Mouse (Mus musculus): ENCODE data around the gene Xrn2.
"Not testable (repeated sequence)": the region's sequence is repeated elsewhere in the genome, so short reads cannot be mapped to it uniquely, and the experiment has no call there.

The Xrn2 gene

DNA sequence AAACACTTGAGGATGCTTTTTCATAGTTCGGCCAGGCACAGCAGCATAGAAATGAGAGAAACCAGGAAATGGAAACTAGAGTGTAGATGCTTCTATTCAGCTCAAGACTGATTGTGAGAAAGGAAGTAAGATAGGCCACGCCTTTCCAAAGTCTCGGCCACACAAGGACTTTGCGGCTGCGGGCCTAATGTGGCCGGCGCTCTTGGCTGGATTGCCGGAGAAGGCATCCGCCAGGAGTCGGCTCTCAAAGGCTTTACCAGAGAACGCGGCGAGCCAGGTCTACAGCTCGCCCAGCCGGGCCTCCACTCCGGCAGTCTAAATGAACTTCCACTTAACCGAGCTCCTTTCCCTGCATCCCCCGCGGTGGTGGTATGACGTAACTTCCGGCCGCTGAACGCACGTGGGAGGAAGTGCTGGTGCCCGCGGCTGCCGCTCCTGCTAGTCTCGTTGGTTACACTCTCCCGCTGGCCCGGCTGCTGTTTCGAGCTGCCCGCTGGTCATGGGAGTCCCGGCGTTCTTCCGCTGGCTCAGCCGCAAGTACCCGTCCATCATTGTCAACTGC lies at the start of gene Xrn2:
Gene Xrn2 (plus strand): TSS at position 374 of the 562 bp plus-strand sequence.
- DNase-seq (ENCODE audit: low spot score in 2 of 2): peak; percentile 98

DNA sequence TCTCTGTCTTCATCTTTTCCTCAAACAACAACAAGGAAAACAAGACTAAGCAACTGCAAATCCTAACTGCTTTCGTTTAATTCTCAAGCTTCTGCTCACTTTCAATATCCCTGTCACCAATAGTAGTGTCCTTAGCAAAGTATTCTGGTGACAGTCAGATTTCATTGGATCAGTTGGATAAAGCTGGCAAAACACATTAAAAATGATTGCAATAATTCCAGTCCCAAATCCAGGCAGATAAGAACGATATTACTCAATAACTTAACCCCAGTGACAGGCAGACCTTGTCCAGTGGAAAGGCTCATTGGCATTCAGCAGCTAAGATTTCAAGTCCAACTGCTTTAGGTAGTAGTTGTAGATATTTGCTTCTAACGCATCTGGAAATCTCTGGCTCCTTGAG lies 37.8 kb upstream of the Xrn2 start:
- DNase-seq (ENCODE audit: low spot score in 2 of 2): no peak

DNA sequence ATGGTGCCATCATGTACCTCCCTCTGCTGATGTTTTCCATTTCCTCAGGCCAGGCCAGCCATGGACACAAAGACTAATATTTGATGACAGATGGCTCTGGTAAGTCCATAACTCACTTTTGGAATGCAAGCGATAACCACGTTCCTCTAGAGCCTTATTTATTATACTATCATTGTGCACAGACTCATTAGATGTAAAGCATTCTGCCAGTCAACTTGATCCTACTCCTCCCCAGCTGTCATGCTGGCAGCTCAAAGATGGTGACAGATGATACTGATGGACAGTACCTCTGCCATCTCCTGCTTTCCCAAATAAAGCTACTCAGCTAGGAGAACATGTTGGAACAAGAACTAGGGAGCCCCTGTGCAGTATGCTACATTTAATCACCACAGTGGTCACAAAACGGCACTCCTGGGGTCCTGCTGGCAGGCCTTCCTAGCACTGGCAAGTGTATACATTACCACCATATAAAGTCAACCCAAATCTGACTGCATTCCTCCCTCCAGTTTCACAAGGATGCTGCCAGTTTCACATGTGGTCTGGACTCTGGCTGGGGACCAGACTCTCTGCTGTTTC lies 37.3 kb upstream of the Xrn2 start:
- no peak for DNase-seq (ENCODE audit: low spot score in 2 of 2)

DNA sequence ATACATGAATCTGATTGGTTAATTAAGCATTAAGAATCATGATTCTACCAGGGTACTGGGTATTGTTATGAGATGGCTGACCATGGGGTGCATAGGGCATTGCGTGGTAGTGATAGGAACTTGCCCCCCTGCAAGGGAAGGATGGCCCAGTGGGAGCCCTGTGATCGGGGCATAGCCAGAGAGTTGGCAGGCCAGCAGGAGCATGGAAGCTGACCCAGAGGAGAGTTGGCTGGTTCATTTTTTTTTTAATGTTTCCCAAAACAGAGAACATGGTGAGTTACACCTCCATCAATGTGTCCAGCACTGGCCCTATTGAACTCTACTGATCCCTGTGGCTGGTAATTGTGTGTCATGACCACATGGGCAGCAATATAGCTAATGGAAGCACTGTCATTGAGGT lies 30.0 kb upstream of the Xrn2 start:
- DNase-seq (ENCODE audit: low spot score in 2 of 2): no peak

DNA sequence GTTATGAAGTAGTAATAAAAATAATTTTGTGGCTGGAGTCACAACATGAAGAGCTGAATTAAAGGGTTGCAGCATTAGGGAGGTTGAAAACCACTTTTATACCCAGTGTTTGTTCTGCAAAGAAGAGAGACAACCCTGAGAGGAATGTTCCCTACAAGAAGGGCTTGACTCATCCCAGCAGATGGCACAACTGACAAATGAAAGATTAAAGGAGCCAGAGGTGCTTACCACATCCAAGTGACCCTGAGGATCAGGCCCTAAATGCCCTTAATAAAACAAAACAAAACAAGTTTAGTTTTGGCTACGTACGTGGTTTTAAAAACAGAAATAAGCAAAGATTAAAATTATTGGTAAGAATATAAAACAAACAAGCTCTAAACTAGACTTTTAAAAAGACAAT lies 28.0 kb upstream of the Xrn2 start:
- no peak for DNase-seq (ENCODE audit: low spot score in 2 of 2)

DNA sequence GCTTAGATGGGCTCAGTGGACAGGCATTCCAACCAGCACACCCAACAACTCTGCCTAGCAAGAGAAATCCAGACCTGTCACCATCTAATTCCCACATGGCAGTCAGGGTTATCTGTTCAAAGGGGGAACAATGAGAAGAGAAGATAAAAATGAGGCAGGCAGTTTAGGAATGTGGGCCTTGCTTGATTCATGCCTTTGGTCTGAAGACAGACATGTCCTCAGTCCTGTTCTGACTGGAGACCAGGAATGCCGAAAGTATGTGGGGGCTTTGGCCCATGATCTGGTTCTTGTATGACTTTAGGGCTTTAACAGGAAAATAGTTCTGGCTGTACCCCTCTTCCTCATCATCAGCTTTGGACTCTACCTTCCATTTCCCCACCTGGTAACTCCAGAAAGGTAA lies 27.0 kb upstream of the Xrn2 start:
- no peak for DNase-seq (ENCODE audit: low spot score in 2 of 2)

DNA sequence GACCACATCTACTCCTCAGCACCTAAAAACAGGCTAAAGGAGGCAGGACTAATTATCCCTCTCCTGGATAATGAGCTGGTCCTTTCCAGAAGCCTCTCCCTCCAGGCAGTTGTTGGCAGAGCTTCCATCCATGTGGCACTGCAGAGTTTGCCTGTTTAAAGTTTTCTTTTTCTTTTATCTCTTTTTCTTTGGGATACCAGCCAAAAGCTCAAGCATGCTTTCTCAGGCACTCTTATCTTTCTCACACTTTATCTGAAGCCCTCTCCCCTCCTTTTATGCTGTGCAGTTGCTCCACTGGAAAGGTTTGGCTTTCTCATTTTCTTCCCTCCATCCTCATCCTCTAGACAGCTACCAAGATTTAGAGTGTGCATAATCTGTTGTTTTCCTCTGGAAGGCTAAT lies 26.4 kb upstream of the Xrn2 start:
- DNase-seq (ENCODE audit: low spot score in 2 of 2): no peak

DNA sequence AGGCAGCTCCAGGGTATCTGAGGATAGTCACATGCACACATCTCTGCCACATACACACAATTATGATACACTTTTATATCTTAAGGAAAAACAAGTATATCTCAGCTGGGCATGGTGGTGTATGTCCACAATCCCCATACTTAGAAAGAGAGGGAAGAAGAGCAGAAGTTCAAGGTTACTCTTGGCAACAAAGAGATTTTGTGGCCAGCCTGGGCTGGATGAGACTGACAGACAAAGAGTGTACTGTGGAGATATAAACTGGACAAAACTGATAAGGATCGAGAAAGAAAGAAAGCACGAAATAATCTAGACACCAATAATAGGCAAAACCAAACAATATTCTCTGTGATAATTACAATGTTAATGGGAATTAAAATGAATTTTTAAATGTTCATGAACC lies 5.5 kb upstream of the Xrn2 start:
- DNase-seq (ENCODE audit: low spot score in 2 of 2): no peak

DNA sequence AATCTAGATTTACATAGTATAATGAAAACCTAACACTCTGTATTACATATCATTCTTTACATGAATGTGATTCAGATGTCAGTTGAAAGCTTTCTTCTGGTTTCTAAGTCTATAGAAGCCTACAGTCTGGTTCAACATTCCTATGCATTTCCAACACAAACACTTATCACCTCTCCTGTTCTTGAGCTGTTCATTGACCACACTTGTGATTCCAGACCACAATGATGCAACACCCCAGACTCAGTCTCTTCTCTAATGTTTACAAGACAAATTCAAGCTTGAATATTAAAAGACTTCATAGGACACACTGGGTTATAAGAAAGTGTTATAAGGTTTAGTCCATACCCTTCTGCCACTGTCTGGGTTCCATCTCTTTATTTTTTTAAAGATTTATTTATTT lies 3.7 kb upstream of the Xrn2 start:
- no peak for DNase-seq (ENCODE audit: low spot score in 2 of 2)

DNA sequence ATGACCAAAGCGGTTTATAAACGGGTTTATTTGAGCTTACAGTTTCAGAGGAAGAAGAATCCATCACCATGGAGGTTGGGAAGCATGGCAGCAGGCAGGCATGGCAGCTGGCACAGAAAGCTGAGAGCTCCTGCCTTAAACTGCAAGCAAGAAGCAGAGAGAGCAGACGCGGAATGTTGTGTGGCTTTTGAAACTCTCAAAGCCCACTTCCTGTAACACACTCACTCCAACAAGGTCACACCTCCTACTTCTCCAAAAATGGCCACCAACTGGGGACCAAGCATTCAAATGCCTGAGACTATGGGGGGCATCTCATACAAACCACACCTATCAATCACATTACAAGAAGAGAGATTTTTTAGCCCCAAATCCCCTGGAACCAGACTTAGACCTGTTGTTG lies 2.7 kb upstream of the Xrn2 start:
- no peak for DNase-seq (ENCODE audit: low spot score in 2 of 2)

DNA sequence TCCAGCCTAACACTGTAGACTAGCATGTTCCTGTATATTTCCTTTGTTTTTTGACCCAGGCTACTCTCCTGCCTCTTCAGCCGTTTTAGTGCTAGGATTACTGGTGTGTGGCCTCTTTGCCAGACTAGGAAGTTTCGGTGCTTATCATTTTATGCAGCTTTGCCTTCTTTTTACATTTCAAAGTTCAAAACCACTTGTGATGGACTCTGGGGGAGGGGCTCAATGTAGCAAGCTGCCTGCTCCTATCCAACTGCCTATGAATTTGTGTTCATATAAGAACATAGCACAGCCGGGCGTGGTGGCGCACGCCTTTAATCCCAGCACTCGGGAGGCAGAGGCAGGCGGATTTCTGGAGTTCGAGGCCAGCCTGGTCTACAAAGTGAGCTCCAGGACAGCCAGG lies 1.8 kb upstream of the Xrn2 start:
- peak in 1 of 2 experiments; percentile 21 for DNase-seq (ENCODE audit: low spot score in 2 of 2)

DNA sequence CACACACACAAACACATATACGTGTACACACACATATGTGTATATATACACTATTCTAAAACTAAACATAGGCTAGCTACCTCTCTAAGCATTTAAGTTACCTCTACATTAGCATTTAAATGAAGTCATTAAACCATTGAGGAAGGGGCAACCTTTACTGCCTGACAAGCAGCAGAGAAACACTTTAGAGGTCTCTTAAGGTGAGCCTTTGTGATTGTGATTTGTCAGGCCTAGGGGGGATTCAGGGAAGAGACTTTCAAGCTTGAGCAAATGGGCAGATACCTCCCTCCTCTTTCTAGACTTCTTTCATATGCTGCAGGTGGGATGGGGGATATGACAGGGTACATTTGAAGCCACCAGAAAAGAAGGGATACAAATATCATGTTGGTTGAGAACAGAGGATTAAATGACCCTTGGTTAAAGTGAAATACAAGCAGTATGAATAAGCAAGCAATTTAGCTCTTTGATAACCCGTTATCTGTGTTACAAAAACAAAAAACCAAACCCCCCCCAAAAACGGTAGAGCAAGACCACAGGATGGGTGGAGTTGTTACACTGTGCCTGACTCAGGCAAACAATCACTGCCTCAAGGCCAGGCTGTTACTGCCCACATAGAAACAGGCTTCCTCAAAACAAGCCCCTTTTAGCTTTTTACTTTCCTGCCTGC lies 1.2 kb upstream of the Xrn2 start:
- no peak for DNase-seq (ENCODE audit: low spot score in 2 of 2)

DNA sequence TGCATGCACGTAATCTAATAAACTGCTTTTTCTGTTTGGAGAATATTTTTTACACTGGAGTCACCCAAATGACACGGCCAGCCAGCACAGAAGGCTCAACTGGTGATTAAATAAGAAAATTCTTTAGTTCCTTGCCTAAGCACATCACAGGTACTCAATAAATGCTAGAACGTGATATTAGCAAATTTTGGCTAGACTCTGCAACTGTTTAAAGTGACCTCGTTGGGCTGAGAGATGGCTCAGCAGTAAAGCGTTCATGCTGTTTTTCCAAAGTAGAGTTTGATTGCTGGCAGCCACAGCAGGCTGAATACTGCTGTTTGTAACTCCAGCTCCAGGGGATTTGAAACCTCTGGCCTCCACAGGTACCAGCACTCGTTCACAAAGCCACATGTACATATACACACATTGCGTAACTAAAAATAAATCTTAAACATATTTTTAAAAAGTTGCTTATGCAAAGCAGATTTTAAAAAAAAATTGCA lies 614 bp upstream of the Xrn2 start:
- DNase-seq (ENCODE audit: low spot score in 2 of 2): peak in 1 of 2 experiments; percentile 23

DNA sequence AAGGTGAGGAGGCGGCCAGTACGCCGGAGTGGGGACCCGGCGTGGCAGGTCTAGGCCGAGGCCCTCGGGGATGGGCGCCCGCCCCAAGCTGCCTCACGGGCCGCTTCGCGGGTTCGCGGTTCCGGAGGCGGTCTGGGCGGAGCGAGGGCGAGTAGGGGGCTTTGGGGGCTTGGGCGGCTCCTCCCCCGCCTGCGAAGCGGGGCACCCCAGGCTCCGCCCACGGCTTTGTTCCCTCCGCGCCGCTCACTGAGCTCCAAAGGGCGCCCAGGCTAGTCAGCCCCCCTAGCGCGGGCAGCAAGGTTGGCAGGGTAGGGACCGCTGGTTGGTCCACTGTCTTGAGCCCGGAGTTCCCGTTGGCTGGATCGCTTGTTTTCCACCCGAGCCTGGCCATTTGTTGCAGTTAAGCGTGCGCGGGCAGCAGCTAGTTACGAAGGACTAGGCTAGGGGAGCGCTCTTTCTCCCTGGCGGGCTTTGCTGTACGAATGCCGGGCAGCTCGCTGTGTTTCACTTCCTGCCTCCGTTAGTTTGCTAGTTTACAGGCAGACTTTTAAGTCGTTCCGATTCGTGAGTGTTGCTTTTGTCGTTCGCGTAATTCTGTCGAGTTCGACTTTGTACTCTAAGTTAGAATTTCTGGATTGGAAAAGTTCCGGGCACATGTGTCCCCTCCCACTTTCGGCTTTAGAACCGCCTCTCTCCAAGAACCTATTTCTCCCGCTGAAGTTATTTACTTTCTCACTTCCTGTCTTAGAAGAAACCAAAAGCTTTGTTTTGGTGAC lies 586 bp downstream of the Xrn2 start:
- DNase-seq (ENCODE audit: low spot score in 2 of 2): peak; percentile 79 to 84

DNA sequence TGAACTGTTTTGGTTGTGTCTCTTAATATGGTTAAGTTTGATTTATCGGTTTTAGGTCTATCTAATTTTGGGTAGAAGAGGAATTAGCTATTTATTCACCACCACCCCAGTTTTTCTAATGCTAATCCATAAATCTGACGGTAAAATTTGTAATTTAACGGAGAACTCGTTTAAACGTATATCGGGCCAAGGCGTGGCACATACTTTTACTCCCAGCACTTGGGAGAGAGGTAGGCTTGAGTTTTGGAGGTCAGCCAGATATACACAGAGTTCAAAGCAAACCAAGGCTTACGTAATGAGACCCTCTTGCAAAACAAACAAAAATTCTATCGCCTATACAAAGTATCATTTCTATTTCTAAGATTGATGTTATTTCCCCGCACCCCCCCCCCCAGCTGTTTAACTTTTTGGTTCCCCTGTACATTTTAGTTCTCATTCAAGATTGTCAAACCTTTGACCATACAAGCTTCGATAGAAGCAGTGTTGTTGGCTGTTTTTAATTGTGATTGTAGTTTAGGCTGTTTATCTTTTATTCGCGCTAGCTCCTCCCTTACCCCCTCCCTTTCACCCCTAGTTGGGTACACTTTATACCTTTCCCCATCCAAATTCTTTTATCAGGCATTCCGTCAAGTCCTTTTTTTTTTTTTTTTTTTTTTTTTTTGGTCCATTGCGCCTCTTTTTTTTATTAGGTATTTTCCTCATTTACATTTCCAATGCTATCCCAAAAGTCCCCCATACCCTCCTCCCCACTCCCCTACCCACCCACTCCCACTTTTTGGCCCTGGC lies 1.5 kb downstream of the Xrn2 start:
- no peak for DNase-seq (ENCODE audit: low spot score in 2 of 2)

DNA sequence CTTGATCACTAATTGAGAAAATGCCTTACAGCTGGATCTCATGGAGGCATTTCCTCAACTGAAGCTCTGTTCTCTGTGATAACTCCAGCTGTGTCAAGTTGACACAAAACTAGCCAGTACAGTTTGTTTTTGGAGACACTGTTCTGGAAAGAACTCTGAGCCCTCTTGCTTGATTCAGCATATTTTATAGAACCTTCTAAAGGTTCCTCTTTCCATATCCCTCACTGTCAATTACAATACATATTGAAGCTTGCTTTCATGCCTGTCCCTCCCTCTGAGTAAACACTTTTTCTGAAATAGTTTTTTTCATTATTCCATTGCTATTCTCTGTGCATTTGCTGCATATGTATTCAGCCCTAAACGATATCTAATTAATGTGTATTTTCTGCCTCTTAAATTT lies 9.2 kb downstream of the Xrn2 start:
- not testable (repeated sequence) for DNase-seq (ENCODE audit: low spot score in 2 of 2)

DNA sequence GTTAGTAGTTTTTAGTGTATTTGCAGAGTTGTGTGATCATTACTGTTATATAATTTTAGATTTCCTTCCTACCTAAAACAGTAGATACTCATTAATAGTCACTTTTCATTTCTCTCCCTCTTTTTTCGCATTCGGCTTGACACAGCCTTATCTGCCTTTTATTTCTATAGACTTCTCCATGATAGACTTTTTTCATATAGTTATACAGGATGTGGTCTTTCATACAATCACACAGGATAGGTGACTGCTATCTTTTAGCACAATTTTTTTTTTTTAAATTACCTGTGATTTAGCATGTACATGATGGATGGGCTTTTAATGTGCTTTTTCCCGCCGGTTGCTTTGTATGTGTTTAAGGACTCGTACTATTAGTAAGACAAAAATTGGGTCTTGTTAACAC lies 10.3 kb downstream of the Xrn2 start:
- DNase-seq (ENCODE audit: low spot score in 2 of 2): no peak

DNA sequence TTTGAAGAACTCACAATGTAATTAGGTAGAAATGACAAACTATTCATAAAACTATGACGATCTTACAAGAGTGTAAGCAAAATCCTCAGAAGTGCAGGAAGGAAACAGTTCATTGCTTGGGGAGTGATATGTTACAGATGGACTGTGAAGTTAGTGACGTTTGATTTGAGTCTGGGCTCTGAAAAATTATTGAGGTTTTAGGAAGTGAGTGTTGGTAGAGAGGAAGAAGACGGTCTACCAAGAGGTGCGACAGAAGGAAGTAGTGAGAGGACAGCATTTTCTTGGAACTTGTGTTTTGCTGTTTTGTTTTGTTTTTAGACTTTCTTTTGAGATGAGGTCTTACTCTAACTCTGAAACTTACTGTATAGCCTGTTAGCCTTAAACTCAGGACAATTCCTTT lies 10.8 kb downstream of the Xrn2 start:
- DNase-seq (ENCODE audit: low spot score in 2 of 2): no peak

DNA sequence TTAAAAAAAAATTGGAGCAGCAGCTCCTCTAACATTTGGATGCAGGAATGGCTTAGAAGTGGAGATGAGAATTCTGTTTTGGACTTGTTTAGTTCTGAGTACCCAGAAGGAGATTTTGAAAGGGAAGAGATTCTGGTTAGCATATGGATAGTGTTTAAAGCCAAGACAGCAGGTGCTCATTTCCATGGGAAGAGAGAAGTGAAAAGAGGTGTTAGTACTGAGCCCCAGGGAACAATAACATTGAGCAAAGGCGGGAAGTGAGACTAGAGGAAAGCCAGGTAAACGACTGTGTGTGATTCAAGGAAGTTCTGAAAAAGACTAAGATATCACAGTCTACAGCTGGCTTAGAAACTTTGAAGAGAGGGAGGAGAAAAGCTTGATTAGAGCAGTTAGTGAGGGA lies 20.3 kb downstream of the Xrn2 start:
- DNase-seq (ENCODE audit: low spot score in 2 of 2): no peak

DNA sequence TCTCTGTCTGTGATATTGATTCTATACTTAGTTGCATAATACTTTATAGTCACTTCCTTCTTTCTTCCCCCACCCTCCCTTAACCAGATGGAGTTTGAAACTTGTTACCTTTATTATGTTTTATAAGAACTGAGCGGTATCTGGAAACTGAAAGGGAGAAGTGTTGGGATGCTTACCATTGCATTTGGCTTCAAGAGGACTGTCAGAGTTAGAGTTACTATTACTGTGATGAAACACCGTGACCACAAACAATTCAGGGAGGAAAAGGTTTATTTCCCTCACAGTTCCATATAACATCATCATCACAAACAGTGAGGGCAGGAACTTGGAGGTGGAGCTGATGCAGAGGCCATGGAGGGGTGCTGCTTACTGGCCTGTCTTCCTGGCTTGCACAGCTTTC lies 23.1 kb downstream of the Xrn2 start:
- DNase-seq (ENCODE audit: low spot score in 2 of 2): no peak

DNA sequence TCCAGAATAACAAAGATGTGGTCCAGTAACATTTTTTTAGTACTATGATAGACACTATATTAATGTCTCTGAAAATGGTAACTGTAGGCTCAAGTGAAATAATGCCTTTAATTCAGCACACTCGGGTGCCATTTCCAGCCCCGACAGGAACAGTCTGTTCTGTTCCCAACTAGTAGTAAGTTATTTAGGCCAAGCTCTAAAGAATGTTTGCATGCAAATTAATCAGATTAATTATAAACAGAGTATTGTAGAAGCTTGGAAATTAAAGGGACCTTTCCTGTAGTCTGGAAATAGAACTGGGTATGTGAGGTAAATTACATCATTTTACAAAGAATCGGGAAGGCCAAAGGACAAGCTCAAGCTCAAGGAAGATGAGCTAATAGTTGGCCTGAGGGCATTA lies 34.3 kb downstream of the Xrn2 start:
- DNase-seq (ENCODE audit: low spot score in 2 of 2): no peak

All from right cerebral cortex, postnatal 10 days (tissue).